Mouse (Mus musculus) E14TG2a.4 (cell line): ENCODE data around the gene Cadm1.

Experiments used
- CTCF ChIP-seq: conservative IDR thresholded peaks from 2 replicates; pipeline ENCODE4 v1.5.1; 2014; ENCODE audit warnings: low read length
- POU5F1 ChIP-seq: IDR thresholded peaks from 2 replicates; pipeline ENCODE4 v1.6.1; 2014; ENCODE audit warnings: low read length, borderline replicate concordance

DNA sequence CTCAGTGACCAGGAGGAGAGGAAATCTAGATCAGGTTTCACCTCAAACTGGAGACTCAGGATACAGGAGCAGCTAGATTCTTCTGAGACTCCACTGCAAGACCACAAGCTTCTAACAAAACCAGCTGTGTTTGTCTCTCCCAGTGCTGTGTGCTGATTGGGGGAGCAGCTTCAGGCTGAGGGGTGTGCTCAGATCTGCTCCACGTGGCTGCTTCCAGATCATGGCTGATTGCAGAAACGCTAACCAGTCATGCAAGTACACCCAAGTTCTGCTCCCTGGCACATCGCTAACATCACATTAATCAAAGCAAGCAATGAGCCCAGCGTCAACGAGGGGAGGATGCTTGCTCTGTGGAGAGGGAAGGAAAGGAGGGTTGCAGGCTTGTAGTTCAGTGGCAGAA lies 364.1 kb downstream of the Cadm1 start:
- TF ChIP-seq CTCF (no peak), POU5F1 (no peak)
